Mouse (Mus musculus) embryonic facial prominence, embryonic 15.5 days (tissue): ENCODE results near the gene Adipor2. TPM values are rescaled to one million over a fixed set of nuclear protein-coding genes. Genes with fewer than 3 reads are reported as not detected.

Source experiments
- ATAC-seq: fragments of 200-750 bp; cut with Nextera tagmentation; 2 replicates; pipeline ENCODE4 v1.8.0; 2017; ENCODE audit warnings: low read depth, moderate TSS enrichment; ENCODE audit not compliant: insufficient number of reproducible peaks, low FRiP score, low TSS enrichment
- H3K27ac ChIP-seq: fragments of 300-500 bp; sonication (generic); replicated peaks from 2 replicates; pipeline ENCODE4 v1.5.1; 2015; ENCODE audit warnings: mild to moderate bottlenecking, inconsistent platforms
- H3K27me3 ChIP-seq: fragments of 300-500 bp; sonication (generic); 2 replicates; pipeline ENCODE4 v1.6.1; 2015; ENCODE audit warnings: inconsistent platforms
- H3K36me3 ChIP-seq: fragments of 300-500 bp; sonication (generic); 2 replicates; pipeline ENCODE4 v1.6.1; 2015; ENCODE audit warnings: mild to moderate bottlenecking, inconsistent platforms
- H3K4me1 ChIP-seq: fragments of 300-500 bp; sonication (generic); 2 replicates; pipeline ENCODE4 v1.6.1; 2015; ENCODE audit warnings: inconsistent platforms
- H3K4me2 ChIP-seq: fragments of 300-500 bp; sonication (generic); replicated peaks from 2 replicates; pipeline ENCODE4 v1.6.1; 2015; ENCODE audit warnings: mild to moderate bottlenecking, inconsistent platforms
- H3K4me3 ChIP-seq: fragments of 300-500 bp; sonication (generic); replicated peaks from 2 replicates; pipeline ENCODE4 v1.5.1; 2015; ENCODE audit warnings: mild to moderate bottlenecking, inconsistent platforms
- H3K9ac ChIP-seq: fragments of 300-500 bp; sonication (generic); 2 replicates; pipeline ENCODE4 v1.6.1; 2015; ENCODE audit warnings: inconsistent platforms
- H3K9me3 ChIP-seq: fragments of 300-500 bp; sonication (generic); replicated peaks from 2 replicates; pipeline ENCODE4 v1.6.1; 2016; ENCODE audit warnings: inconsistent platforms
- WGBS: fragments of 180-500 bp; shearing (Covaris S2); methylation state at CpG from one replicate; pipeline ENCODE4 v1.1.7; 2015; 5-methylcytosine and 5-hydroxymethylcytosine counted together
- polyA plus RNA-seq: library from polyadenylated mRNA; unstranded; fragments of >200 nt; fragmentation: Nextera tagmentation; extraction: Ambion mirVana; gene quantifications from 2 replicates; pipeline ENCODE4 v1.2.1, GENCODE M21; 2015

Gene Adipor2
- polyA plus RNA-seq, 1 experiment from 2014 or later, result 42.9 TPM

DNA sequence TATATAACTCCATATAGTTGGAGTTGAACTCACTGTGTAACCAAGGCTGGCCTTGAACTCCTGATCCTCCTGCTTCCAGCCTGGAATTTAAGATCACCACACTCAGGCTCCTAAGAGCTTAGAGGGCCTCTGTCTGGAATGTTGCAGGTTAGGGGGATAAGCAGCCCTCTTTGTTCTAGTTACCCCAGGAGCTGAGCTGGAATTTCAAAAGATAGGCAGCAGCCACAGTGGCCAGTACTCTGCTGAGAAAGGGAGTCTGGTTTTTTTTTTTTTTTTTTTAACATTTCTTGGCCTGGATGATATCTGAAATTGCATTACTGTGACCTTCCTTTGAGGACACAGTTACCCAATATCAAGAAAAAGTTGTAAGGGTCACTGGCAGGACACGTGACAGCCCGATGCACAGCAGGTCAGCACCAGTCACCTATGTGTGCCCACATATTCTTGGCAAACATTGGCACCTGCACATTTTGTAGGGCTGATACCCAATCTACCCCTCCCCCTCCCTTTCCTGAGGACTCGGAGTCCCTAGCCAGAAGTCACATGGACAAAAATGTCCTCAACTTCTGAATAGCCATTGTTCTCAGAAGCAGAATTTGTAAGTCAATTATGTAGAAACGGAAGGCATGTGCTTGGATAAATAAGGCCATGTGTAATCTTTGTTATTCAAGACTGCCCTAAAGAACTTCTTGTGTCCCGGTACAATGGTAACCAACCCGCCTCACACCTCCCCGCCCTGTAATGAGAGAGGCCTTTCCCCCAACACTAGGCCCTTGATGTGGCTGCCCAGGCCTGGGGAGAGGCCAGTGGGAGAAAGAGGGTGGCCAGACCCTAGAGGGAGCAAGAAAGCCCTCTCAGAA is 1.1 kb upstream of the Adipor2 start:
- no peaks in the 10 kb centered on the region for H3K36me3 ChIP-seq
- H3K4me2 ChIP-seq, result no peak overlapping the region
- H3K27ac ChIP-seq, result peak overlapping the region; percentile 22; the same call in 1 of the 2 replicates
- H3K4me1 ChIP-seq, result 0 out of 2 replicates have a peak, but pooled peaks cover 3% of the 10 kb centered on the region
- H3K27me3 ChIP-seq, result no peaks in the 10 kb centered on the region
- ATAC-seq, result 0 out of 2 replicates have a peak, but pooled peaks have one; percentile 71
- 43% methylated on average over 7 of the region's 7 CpGs for WGBS
- H3K9ac ChIP-seq, result no peak overlapping the region
- no peak overlapping the region for H3K4me3 ChIP-seq
- no peaks in the 10 kb centered on the region for H3K9me3 ChIP-seq

- no peak for ATAC-seq
- WGBS, result 59% methylated on average over 7 of the region's 7 CpGs
- Histone ChIP-seq H3K4me3 (no peak overlapping the region), H3K4me2 (no peak overlapping the region), H3K36me3 (no peaks in the 10 kb centered on the region), H3K9ac (no peak overlapping the region), H3K9me3 (no peaks in the 10 kb centered on the region), H3K4me1 (0 out of 2 replicates have a peak, but pooled peaks cover 3% of the 10 kb centered on the region), H3K27me3 (no peaks in the 10 kb centered on the region), H3K27ac (no peak overlapping the region)
Observed at GRCm38 (mm10) chr6:119417821-119418220, 317 bp upstream of the Adipor2 start.

- Histone ChIP-seq H3K9ac (no peak overlapping the region), H3K27me3 (no peaks in the 10 kb centered on the region), H3K27ac (no peak overlapping the region), H3K36me3 (no peaks in the 10 kb centered on the region), H3K4me2 (no peak overlapping the region), H3K4me1 (0 out of 2 replicates have a peak, but pooled peaks cover 3% of the 10 kb centered on the region), H3K9me3 (no peaks in the 10 kb centered on the region), H3K4me3 (no peak overlapping the region)
- no peak for ATAC-seq
- WGBS, result 56% methylated on average over 6 of the region's 6 CpGs
Observed at GRCm38 (mm10) chr6:119416643-119417042, 861 bp downstream of the Adipor2 start.

GRCm38 (mm10) chr6:119414262-119415043 is 3.1 kb downstream of the Adipor2 start:
- H3K36me3 ChIP-seq, result no peaks in the 10 kb centered on the region
- no peaks in the 10 kb centered on the region for H3K9me3 ChIP-seq
- 79% methylated on average over 15 of the region's 15 CpGs for WGBS
- H3K9ac ChIP-seq, result no peak overlapping the region
- H3K27me3 ChIP-seq, result no peaks in the 10 kb centered on the region
- no peak overlapping the region for H3K4me3 ChIP-seq
- 0 out of 2 replicates have a peak, but pooled peaks cover 3% of the 10 kb centered on the region for H3K4me1 ChIP-seq
- H3K27ac ChIP-seq, result no peak overlapping the region
- ATAC-seq, result no peak
- H3K4me2 ChIP-seq, result no peak overlapping the region

- no peak for ATAC-seq
- Histone ChIP-seq H3K4me2 (no peak overlapping the region), H3K9ac (no peak overlapping the region), H3K4me3 (no peak overlapping the region), H3K9me3 (no peaks in the 10 kb centered on the region), H3K27me3 (no peaks in the 10 kb centered on the region), H3K27ac (no peak overlapping the region), H3K4me1 (no peaks in the 10 kb centered on the region), H3K36me3 (no peaks in the 10 kb centered on the region)
- WGBS, result 92% methylated on average over 4 of the region's 4 CpGs
Observed at GRCm38 (mm10) chr6:119412588-119412987, 4.9 kb downstream of the Adipor2 start.

DNA sequence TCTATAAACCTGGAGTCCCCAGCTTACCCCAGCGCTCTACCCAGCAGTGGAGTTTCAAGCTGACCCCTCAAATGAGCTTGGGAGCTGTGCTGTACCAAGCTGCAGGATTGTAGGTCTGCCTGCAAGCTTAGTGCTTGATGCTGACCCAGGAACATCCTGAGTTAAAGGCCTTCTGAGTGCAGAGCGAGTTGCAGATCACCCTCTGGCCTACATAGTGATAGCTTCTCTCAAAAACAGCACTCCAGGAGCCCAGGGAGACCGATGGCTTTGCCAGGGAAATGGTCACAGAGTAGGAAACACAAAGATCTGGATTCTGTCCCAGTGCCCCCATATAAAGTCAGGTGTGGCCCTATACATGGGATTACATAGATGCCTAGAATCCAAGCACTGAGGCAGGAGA is 6.0 kb downstream of the Adipor2 start:
- Histone ChIP-seq H3K4me1 (no peaks in the 10 kb centered on the region), H3K27me3 (no peaks in the 10 kb centered on the region), H3K9me3 (no peaks in the 10 kb centered on the region), H3K9ac (no peak overlapping the region), H3K36me3 (no peaks in the 10 kb centered on the region), H3K27ac (no peak overlapping the region), H3K4me3 (no peak overlapping the region), H3K4me2 (no peak overlapping the region)
- no peak for ATAC-seq
- 85% methylated on average over 3 of the region's 3 CpGs for WGBS

DNA sequence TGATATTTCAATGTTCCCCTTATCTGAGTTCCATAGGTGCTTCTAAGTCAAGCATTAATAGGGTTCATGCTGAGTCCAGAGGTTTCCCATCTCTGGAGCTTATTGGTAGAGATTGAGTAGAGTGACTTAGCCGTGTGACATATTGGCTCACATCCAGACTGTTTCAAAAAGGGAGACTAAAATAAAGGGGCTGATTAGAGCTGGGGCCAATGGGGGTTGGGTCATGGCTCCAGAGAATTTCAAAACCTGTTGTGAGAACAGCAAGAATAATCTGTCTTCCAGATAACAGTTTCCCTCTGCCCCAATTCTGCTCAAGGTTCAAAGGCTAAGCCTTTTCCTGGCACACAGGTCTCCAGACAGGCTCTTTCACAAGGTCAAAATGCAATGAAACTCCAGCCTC is 7.7 kb downstream of the Adipor2 start:
- no peak overlapping the region for H3K27ac ChIP-seq
- H3K4me1 ChIP-seq, result no peaks in the 10 kb centered on the region
- H3K9me3 ChIP-seq, result no peaks in the 10 kb centered on the region
- no peak overlapping the region for H3K4me3 ChIP-seq
- H3K4me2 ChIP-seq, result no peak overlapping the region
- no peak overlapping the region for H3K9ac ChIP-seq
- H3K36me3 ChIP-seq, result no peaks in the 10 kb centered on the region
- no peaks in the 10 kb centered on the region for H3K27me3 ChIP-seq
- WGBS, result 58% methylated on average over 1 of the region's 1 CpGs
- ATAC-seq, result no peak

- 61% methylated on average over 9 of the region's 9 CpGs for WGBS
- Histone ChIP-seq H3K9me3 (no peaks in the 10 kb centered on the region), H3K36me3 (no peaks in the 10 kb centered on the region), H3K4me2 (no peak overlapping the region), H3K27me3 (no peaks in the 10 kb centered on the region), H3K4me1 (no peaks in the 10 kb centered on the region), H3K27ac (no peak overlapping the region), H3K9ac (no peak overlapping the region), H3K4me3 (no peak overlapping the region)
- no peak for ATAC-seq
Observed at GRCm38 (mm10) chr6:119408582-119408981, 8.9 kb downstream of the Adipor2 start.

GRCm38 (mm10) chr6:119407818-119408217 is 9.7 kb downstream of the Adipor2 start:
- Histone ChIP-seq H3K36me3 (no peaks in the 10 kb centered on the region), H3K4me3 (no peak overlapping the region), H3K27me3 (no peaks in the 10 kb centered on the region), H3K9ac (no peak overlapping the region), H3K27ac (no peak overlapping the region), H3K4me2 (no peak overlapping the region), H3K4me1 (no peaks in the 10 kb centered on the region), H3K9me3 (no peaks in the 10 kb centered on the region)
- WGBS, result 72% methylated on average over 6 of the region's 6 CpGs
- ATAC-seq, result no peak

GRCm38 (mm10) chr6:119406528-119406927 is 11.0 kb downstream of the Adipor2 start:
- Histone ChIP-seq H3K9me3 (no peaks in the 10 kb centered on the region), H3K4me2 (no peak overlapping the region), H3K27me3 (no peaks in the 10 kb centered on the region), H3K36me3 (no peaks in the 10 kb centered on the region), H3K9ac (no peak overlapping the region), H3K4me3 (no peak overlapping the region), H3K27ac (no peak overlapping the region), H3K4me1 (no peaks in the 10 kb centered on the region)
- WGBS, result 73% methylated on average over 8 of the region's 8 CpGs
- no peak for ATAC-seq

DNA sequence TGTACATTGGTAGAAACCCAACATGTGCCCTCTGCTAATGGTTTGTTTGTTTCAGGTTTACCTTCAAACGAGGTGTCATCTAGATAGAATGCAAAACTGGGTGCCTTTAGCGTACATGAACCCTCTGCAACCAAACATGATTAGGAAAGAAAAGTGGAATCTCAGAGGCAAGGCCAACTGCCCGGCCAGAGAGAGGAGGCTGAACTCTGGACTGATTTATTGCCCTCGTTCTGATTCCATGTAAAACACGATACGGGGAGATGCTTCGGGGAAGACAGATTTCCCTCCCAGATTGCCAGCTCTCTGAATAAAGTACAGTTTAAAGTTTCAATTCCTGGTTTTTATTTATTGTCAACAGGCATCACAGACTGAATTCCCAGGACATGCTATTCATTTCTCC is 12.2 kb downstream of the Adipor2 start:
- H3K9me3 ChIP-seq, result no peaks in the 10 kb centered on the region
- no peaks in the 10 kb centered on the region for H3K27me3 ChIP-seq
- H3K4me3 ChIP-seq, result no peak overlapping the region
- no peaks in the 10 kb centered on the region for H3K4me1 ChIP-seq
- H3K27ac ChIP-seq, result no peak overlapping the region
- no peaks in the 10 kb centered on the region for H3K36me3 ChIP-seq
- 64% methylated on average over 7 of the region's 7 CpGs for WGBS
- ATAC-seq, result no peak
- H3K9ac ChIP-seq, result no peak overlapping the region
- no peak overlapping the region for H3K4me2 ChIP-seq
